Mouse (Mus musculus) CH12.LX (cell line): ENCODE data around the gene Tnrc6b. TPM values are rescaled to one million over a fixed set of nuclear protein-coding genes. Genes with fewer than 3 reads are reported as not detected.

ENCODE experiments used
- DNase-seq: peaks from one replicate; pipeline ENCODE4 v3.0.0-alpha.2; 2013; ENCODE audit errors: extremely low read depth
- H3K27ac ChIP-seq: 2 replicates; pipeline ENCODE4 v1.5.1; 2012; ENCODE audit warnings: low read depth, mild to moderate bottlenecking, control low read depth, moderate library complexity; ENCODE audit not compliant: insufficient read depth
- H3K27me3 ChIP-seq: replicated peaks from 2 replicates; pipeline ENCODE3; 2012; ENCODE audit warnings: inconsistent platforms
- H3K36me3 ChIP-seq, 2 experiments: replicated peaks in 1 of 2; 2 replicates each; pipeline versions ENCODE3 to v1.6.1; 2012; ENCODE audit warnings: inconsistent platforms in 1 of 2, low read length in 1 of 2, mild to moderate bottlenecking in 1 of 2, mixed read lengths in 1 of 2, moderate library complexity in 1 of 2; ENCODE audit not compliant: control insufficient read depth in 1 of 2, insufficient read depth in 1 of 2
- H3K4me1 ChIP-seq, 2 experiments: 2 replicates each; pipeline ENCODE4 v1.6.1; 2012; ENCODE audit warnings: inconsistent platforms in 1 of 2, moderate library complexity in 1 of 2; ENCODE audit not compliant: insufficient read depth in 2 of 2, control insufficient read depth in 1 of 2
- H3K4me2 ChIP-seq: 2 replicates; pipeline ENCODE4 v1.6.1; 2012; ENCODE audit warnings: low read depth, mild to moderate bottlenecking, control low read depth; ENCODE audit not compliant: poor library complexity, insufficient read depth, severe bottlenecking
- H3K4me3 ChIP-seq, 3 experiments: fragments of 150-350 bp in 1 of 3; sonication (generic) in 1 of 3; replicated peaks in 1 of 3; 2 replicates each; pipeline versions ENCODE3 to v1.5.1; 2011 to 2012; ENCODE audit warnings: low read depth in 2 of 3, low read length in 2 of 3, mild to moderate bottlenecking in 2 of 3, moderate library complexity in 2 of 3, control low read depth in 1 of 3, improper control_type of control experiment in 1 of 3, inconsistent platforms in 1 of 3, mixed read lengths in 1 of 3; ENCODE audit not compliant: poor library complexity in 1 of 3
- H3K79me2 ChIP-seq: replicated peaks from 2 replicates; pipeline ENCODE4 v1.6.1; 2012; ENCODE audit warnings: mild to moderate bottlenecking, moderate library complexity; ENCODE audit not compliant: control insufficient read depth, poor library complexity, insufficient read depth, severe bottlenecking; ENCODE audit errors: extremely low read depth
- H3K9ac ChIP-seq: 2 replicates; pipeline ENCODE4 v1.6.1; 2012; ENCODE audit warnings: low read depth, mild to moderate bottlenecking, control low read depth, moderate library complexity; ENCODE audit not compliant: insufficient read depth
- H3K9me3 ChIP-seq: replicated peaks from 2 replicates; pipeline ENCODE3; 2012; ENCODE audit warnings: low read length, inconsistent platforms, mixed read lengths
- CTCF ChIP-seq, 2 experiments: IDR thresholded peaks in 1 of 2; conservative IDR thresholded peaks in 1 of 2; 2 replicates each; pipeline ENCODE4 v1.5.1; 2011 to 2012; ENCODE audit warnings: low read depth in 2 of 2, low read length in 2 of 2, improper control_type of control experiment in 1 of 2, inconsistent platforms in 1 of 2, mild to moderate bottlenecking in 1 of 2, moderate library complexity in 1 of 2
- E2F4 ChIP-seq: IDR thresholded peaks from 2 replicates; pipeline ENCODE4 v1.6.1; 2011; ENCODE audit warnings: low read depth, low read length, improper control_type of control experiment; ENCODE audit not compliant: insufficient replicate concordance
- ETS1 ChIP-seq: conservative IDR thresholded peaks from 2 replicates; pipeline ENCODE4 v1.6.1; 2012; ENCODE audit warnings: low read depth, mild to moderate bottlenecking, inconsistent platforms, low read length, improper control_type of control experiment, moderate library complexity
- GABPA ChIP-seq: IDR thresholded peaks from 2 replicates; pipeline ENCODE4 v1.6.1; 2012; ENCODE audit warnings: low read depth, low read length, improper control_type of control experiment, inconsistent platforms; ENCODE audit not compliant: insufficient replicate concordance
- HCFC1 ChIP-seq: IDR thresholded peaks from 2 replicates; pipeline ENCODE4 v1.6.1; 2012; ENCODE audit warnings: low read depth, mild to moderate bottlenecking, inconsistent platforms, low read length, improper control_type of control experiment
- JUN ChIP-seq: IDR thresholded peaks from 2 replicates; pipeline ENCODE4 v1.6.1; 2011; ENCODE audit warnings: low read depth, mild to moderate bottlenecking, low read length, improper control_type of control experiment, moderate library complexity; ENCODE audit not compliant: insufficient read depth
- JUND ChIP-seq: conservative IDR thresholded peaks from 2 replicates; pipeline ENCODE4 v1.6.1; 2011; ENCODE audit warnings: low read depth, low read length, improper control_type of control experiment
- MAZ ChIP-seq: IDR thresholded peaks from 2 replicates; pipeline ENCODE4 v1.6.1; 2012; ENCODE audit warnings: low read depth, mild to moderate bottlenecking, inconsistent platforms, low read length, improper control_type of control experiment, moderate library complexity
- MXI1 ChIP-seq: IDR thresholded peaks from 2 replicates; pipeline ENCODE4 v1.6.1; 2011; ENCODE audit warnings: mild to moderate bottlenecking, low read depth, low read length, improper control_type of control experiment
- MYC ChIP-seq: IDR thresholded peaks from 2 replicates; pipeline ENCODE4 v1.6.1; 2011; ENCODE audit warnings: low read depth, mild to moderate bottlenecking, improper control_type of control experiment, low read length
- NELFE ChIP-seq: IDR thresholded peaks from 2 replicates; pipeline ENCODE4 v1.6.1; 2011; ENCODE audit warnings: low read depth, low read length, improper control_type of control experiment
- RCOR1 ChIP-seq: conservative IDR thresholded peaks from 2 replicates; pipeline ENCODE4 v1.6.1; 2012; ENCODE audit warnings: low read depth, mild to moderate bottlenecking, inconsistent platforms, low read length, improper control_type of control experiment
- SIN3A ChIP-seq: IDR thresholded peaks from 2 replicates; pipeline ENCODE4 v1.6.1; 2012; ENCODE audit warnings: low read length, improper control_type of control experiment, inconsistent platforms
- SMC3 ChIP-seq: IDR thresholded peaks from 2 replicates; pipeline ENCODE4 v1.6.1; 2011; ENCODE audit warnings: low read depth, low read length, improper control_type of control experiment
- TBP ChIP-seq: conservative IDR thresholded peaks from 2 replicates; pipeline ENCODE4 v1.6.1; 2011; ENCODE audit warnings: low read depth, low read length, improper control_type of control experiment
- USF2 ChIP-seq: conservative IDR thresholded peaks from 2 replicates; pipeline ENCODE4 v1.6.1; 2011; ENCODE audit warnings: low read depth, low read length, improper control_type of control experiment
- ZC3H11A ChIP-seq: IDR thresholded peaks from 2 replicates; pipeline ENCODE4 v1.6.1; 2012; ENCODE audit warnings: low read depth, mild to moderate bottlenecking, inconsistent platforms, low read length, improper control_type of control experiment
- ZNF384 ChIP-seq: IDR thresholded peaks from 2 replicates; pipeline ENCODE4 v1.6.1; 2012; ENCODE audit warnings: low read depth, low read length, improper control_type of control experiment, inconsistent platforms
- dilution Hi-C: fragments of 300-500 bp; cut with MboI; formaldehyde crosslinking; loops from 2 replicates; pipeline ENCODE4 v1.14.3; 2020; ENCODE audit warnings: low sequenced_read_pairs; ENCODE audit not compliant: extremely low pct_unique_long_range_greater_than_20kb, extremely low pct_ligation_motif_present
- in situ Hi-C: fragments of 300-500 bp; cut with MboI; formaldehyde crosslinking; loops from 3 replicates; pipeline ENCODE4 v1.14.3; 2019; ENCODE audit warnings: low sequenced_read_pairs, low pct_ligation_motif_present, low pct_unique_long_range_greater_than_20kb, mixed read lengths
- polyA plus RNA-seq: library from polyadenylated mRNA; unstranded; fragments of >175 nt; gene quantifications from 2 replicates; pipeline ENCODE4 v1.2.1, GENCODE M21; 2012; ENCODE audit warnings: low read depth; ENCODE audit not compliant: insufficient read length
- total RNA-seq, 2 experiments: library from RNA; depleted of rRNA; stranded (reverse); fragments of 300-350 nt in 1 of 2; fragments of >200 nt in 1 of 2; gene quantifications; 2 replicates each; pipeline ENCODE4 v1.2.3; 2012 to 2014

The Tnrc6b gene
- total and polyA plus RNA-seq, 3 experiments, result 6.0 to 17.1 (median 16.1) TPM

GRCm38 (mm10) chr15:80722366-80722765 lies 11.3 kb downstream of the Tnrc6b start (continued):
- TF ChIP-seq E2F4, result no peak

GRCm38 (mm10) chr15:80729477-80729876 lies 18.4 kb downstream of the Tnrc6b start:
- TF ChIP-seq MAZ (no peak), JUN (no peak), SMC3 (no peak), MYC (no peak), ETS1 (no peak), TBP (no peak), RCOR1 (no peak)
- TF ChIP-seq, all 38 proteins: peak for 0
- H3K4me1 ChIP-seq, result peaks cover 21 to 73% of the 10 kb centered on the region in 2 experiments
- H3K9ac ChIP-seq, result peak overlapping the region; percentile 1; the same call in 1 of the 2 replicates
- dilution Hi-C loops, result no loop called here
- H3K4me2 ChIP-seq, result 0 out of 2 replicates have a peak overlapping the region, but pooled peaks have one; percentile 3
- no peak overlapping the region for H3K4me3 ChIP-seq
- no peak for DNase-seq
- no peaks in the 10 kb centered on the region for H3K36me3 ChIP-seq
- no peaks in the 10 kb centered on the region for H3K9me3 ChIP-seq
- H3K27ac ChIP-seq, result peak overlapping the region; percentile 52; the same call in 1 of the 2 replicates
- no peaks in the 10 kb centered on the region for H3K27me3 ChIP-seq
- peaks cover 42% of the 10 kb centered on the region for H3K79me2 ChIP-seq
- in situ Hi-C loops, result no loop called here

GRCm38 (mm10) chr15:80731043-80731442 lies 19.9 kb downstream of the Tnrc6b start:
- in situ Hi-C loops (no loop called here), dilution Hi-C loops (no loop called here)
- Histone ChIP-seq H3K27me3 (no peaks in the 10 kb centered on the region), H3K36me3 (no peaks in the 10 kb centered on the region), H3K27ac (no peak overlapping the region), H3K4me3 (no peak overlapping the region), H3K4me2 (no peak overlapping the region), H3K9me3 (no peaks in the 10 kb centered on the region), H3K9ac (no peak overlapping the region), H3K4me1 (peaks cover 23 to 80% of the 10 kb centered on the region in 2 experiments), H3K79me2 (peaks cover 35% of the 10 kb centered on the region)
- no peak for TF ChIP-seq CTCF (conservative IDR thresholded peaks at IDR 0.05 in 1 of 2, IDR thresholded peaks at IDR 0.05 in 1 of 2; ENCODE audit: low read depth in 2 of 2, low read length in 2 of 2)
- peak; percentile 55 for TF ChIP-seq ZNF384
- no peak for DNase-seq

GRCm38 (mm10) chr15:80731511-80731910 lies 20.4 kb downstream of the Tnrc6b start:
- peak overlapping the region; percentile 70; the same call in 1 of the 2 replicates for H3K4me2 ChIP-seq
- no peak for TF ChIP-seq HCFC1
- no peak for TF ChIP-seq SIN3A
- no peak for TF ChIP-seq NELFE
- TF ChIP-seq ZC3H11A, result no peak
- TF ChIP-seq USF2, result no peak
- peak in 1 of 2 experiments; percentile 7; a peak in 1 of 4 replicates for TF ChIP-seq CTCF (conservative IDR thresholded peaks at IDR 0.05 in 1 of 2, IDR thresholded peaks at IDR 0.05 in 1 of 2; ENCODE audit: low read depth in 2 of 2, low read length in 2 of 2)
- TF ChIP-seq JUND, result no peak
- TF ChIP-seq GABPA, result no peak
- TF ChIP-seq MXI1, result 0 out of 2 replicates have a peak, but pooled peaks have one; percentile 17
- no peak for TF ChIP-seq ZNF384
- H3K27me3 ChIP-seq, result no peaks in the 10 kb centered on the region
- DNase-seq, result no peak
- H3K27ac ChIP-seq, result peak overlapping the region; percentile 43; the same call in 1 of the 2 replicates
- H3K4me3 ChIP-seq, result no peak overlapping the region
- in situ Hi-C loops, result no loop called here
- dilution Hi-C loops, result no loop called here
- H3K79me2 ChIP-seq, result peaks cover 35% of the 10 kb centered on the region
- H3K9ac ChIP-seq, result 0 out of 2 replicates have a peak overlapping the region, but pooled peaks have one; percentile 18
- peaks cover 24 to 82% of the 10 kb centered on the region in 2 experiments for H3K4me1 ChIP-seq
- H3K9me3 ChIP-seq, result no peaks in the 10 kb centered on the region
- no peaks in the 10 kb centered on the region for H3K36me3 ChIP-seq
